Mouse (Mus musculus): Measurements from ENCODE around the gene Egln2. TPM values are rescaled to one million over a fixed set of nuclear protein-coding genes. Genes with fewer than 3 reads are reported as not detected.
A peak's percentile ranks its signal among the peaks of the same experiment; 100 is the strongest.

Gene Egln2
- polyA plus RNA-seq, 1 experiment, result 30.5 TPM

- H3K27ac ChIP-seq (ENCODE audit: insufficient read depth, low read length), result peak overlapping the region; percentile 51
- H3K4me1 ChIP-seq (ENCODE audit: control insufficient read depth, insufficient read depth, low read length), result no peaks in the 10 kb centered on the region
- peak overlapping the region; percentile 82 for H3K4me3 ChIP-seq (ENCODE audit: insufficient read depth, low read length)
- TF ChIP-seq CTCF (IDR thresholded peaks at IDR 0.05; ENCODE audit: borderline replicate concordance, insufficient read depth, low read length), result no peak
- no peak for TF ChIP-seq POLR2A (IDR thresholded peaks at IDR 0.05; ENCODE audit: low read depth, low read length)
Observed at GRCm38 (mm10) chr7:27177942-27178323, 11.3 kb upstream of the Egln2 start.

GRCm38 (mm10) chr7:27174896-27175295 lies 8.3 kb upstream of the Egln2 start:
- TF ChIP-seq CTCF (IDR thresholded peaks at IDR 0.05; ENCODE audit: borderline replicate concordance, insufficient read depth, low read length) (no peak), POLR2A (IDR thresholded peaks at IDR 0.05; ENCODE audit: low read depth, low read length) (no peak)
- H3K27ac ChIP-seq (ENCODE audit: insufficient read depth, low read length), result no peak overlapping the region
- H3K4me1 ChIP-seq (ENCODE audit: control insufficient read depth, insufficient read depth, low read length), result no peaks in the 10 kb centered on the region
- no peak overlapping the region for H3K4me3 ChIP-seq (ENCODE audit: insufficient read depth, low read length)

GRCm38 (mm10) chr7:27174496-27174895 lies 7.9 kb upstream of the Egln2 start:
- no peak overlapping the region for H3K4me3 ChIP-seq (ENCODE audit: insufficient read depth, low read length)
- no peak overlapping the region for H3K27ac ChIP-seq (ENCODE audit: insufficient read depth, low read length)
- H3K4me1 ChIP-seq (ENCODE audit: control insufficient read depth, insufficient read depth, low read length), result no peaks in the 10 kb centered on the region
- TF ChIP-seq POLR2A (IDR thresholded peaks at IDR 0.05; ENCODE audit: low read depth, low read length), result no peak
- TF ChIP-seq CTCF (IDR thresholded peaks at IDR 0.05; ENCODE audit: borderline replicate concordance, insufficient read depth, low read length), result no peak

GRCm38 (mm10) chr7:27170981-27171380 lies 4.4 kb upstream of the Egln2 start:
- Histone ChIP-seq H3K27ac (ENCODE audit: insufficient read depth, low read length) (no peak overlapping the region), H3K4me3 (ENCODE audit: insufficient read depth, low read length) (no peak overlapping the region), H3K4me1 (ENCODE audit: control insufficient read depth, insufficient read depth, low read length) (no peaks in the 10 kb centered on the region)
- no peak for TF ChIP-seq POLR2A (IDR thresholded peaks at IDR 0.05; ENCODE audit: low read depth, low read length)
- TF ChIP-seq CTCF (IDR thresholded peaks at IDR 0.05; ENCODE audit: borderline replicate concordance, insufficient read depth, low read length), result no peak

- Histone ChIP-seq H3K4me3 (ENCODE audit: insufficient read depth, low read length) (no peak overlapping the region), H3K27ac (ENCODE audit: insufficient read depth, low read length) (no peak overlapping the region), H3K4me1 (ENCODE audit: control insufficient read depth, insufficient read depth, low read length) (no peaks in the 10 kb centered on the region; the same call in none of the 2 replicates)
- no peak for TF ChIP-seq POLR2A (IDR thresholded peaks at IDR 0.05; ENCODE audit: low read depth, low read length)
- no peak for TF ChIP-seq CTCF (IDR thresholded peaks at IDR 0.05; ENCODE audit: borderline replicate concordance, insufficient read depth, low read length)
Observed at GRCm38 (mm10) chr7:27168371-27168770, 1.8 kb upstream of the Egln2 start.

GRCm38 (mm10) chr7:27167475-27168094 lies 983 bp upstream of the Egln2 start:
- peak overlapping the region; percentile 71 for H3K27ac ChIP-seq (ENCODE audit: insufficient read depth, low read length)
- no peaks in the 10 kb centered on the region; the same call in none of the 2 replicates for H3K4me1 ChIP-seq (ENCODE audit: control insufficient read depth, insufficient read depth, low read length)
- TF ChIP-seq POLR2A (IDR thresholded peaks at IDR 0.05; ENCODE audit: low read depth, low read length) (no peak), CTCF (IDR thresholded peaks at IDR 0.05; ENCODE audit: borderline replicate concordance, insufficient read depth, low read length) (no peak)
- H3K4me3 ChIP-seq (ENCODE audit: insufficient read depth, low read length), result peak overlapping the region; percentile 66

GRCm38 (mm10) chr7:27166229-27166613 lies 381 bp downstream of the Egln2 start:
- peak overlapping the region; percentile 92 for H3K27ac ChIP-seq (ENCODE audit: insufficient read depth, low read length)
- peak overlapping the region; percentile 89 for H3K4me3 ChIP-seq (ENCODE audit: insufficient read depth, low read length)
- TF ChIP-seq CTCF (IDR thresholded peaks at IDR 0.05; ENCODE audit: borderline replicate concordance, insufficient read depth, low read length) (no peak), POLR2A (IDR thresholded peaks at IDR 0.05; ENCODE audit: low read depth, low read length) (peak; percentile 80)
- no peaks in the 10 kb centered on the region; the same call in none of the 2 replicates for H3K4me1 ChIP-seq (ENCODE audit: control insufficient read depth, insufficient read depth, low read length)

- Histone ChIP-seq H3K27ac (ENCODE audit: insufficient read depth, low read length) (peak overlapping the region; percentile 92), H3K4me3 (ENCODE audit: insufficient read depth, low read length) (peak overlapping the region; percentile 89), H3K4me1 (ENCODE audit: control insufficient read depth, insufficient read depth, low read length) (no peaks in the 10 kb centered on the region; the same call in none of the 2 replicates)
- no peak for TF ChIP-seq POLR2A (IDR thresholded peaks at IDR 0.05; ENCODE audit: low read depth, low read length)
- no peak for TF ChIP-seq CTCF (IDR thresholded peaks at IDR 0.05; ENCODE audit: borderline replicate concordance, insufficient read depth, low read length)
Observed at GRCm38 (mm10) chr7:27165696-27166095, 906 bp downstream of the Egln2 start.

- TF ChIP-seq POLR2A (IDR thresholded peaks at IDR 0.05; ENCODE audit: low read depth, low read length) (no peak), CTCF (IDR thresholded peaks at IDR 0.05; ENCODE audit: borderline replicate concordance, insufficient read depth, low read length) (no peak)
- no peak overlapping the region for H3K27ac ChIP-seq (ENCODE audit: insufficient read depth, low read length)
- peak overlapping the region; percentile 89 for H3K4me3 ChIP-seq (ENCODE audit: insufficient read depth, low read length)
- no peaks in the 10 kb centered on the region; the same call in none of the 2 replicates for H3K4me1 ChIP-seq (ENCODE audit: control insufficient read depth, insufficient read depth, low read length)
Observed at GRCm38 (mm10) chr7:27165007-27165655, 1.5 kb downstream of the Egln2 start.

All from embryonic fibroblast, embryonic 13.5 days (primary cell).